Mouse (Mus musculus) bone marrow, adult 2 months (tissue): ENCODE measurements around the gene Slc13a5.

Experiments
- CTCF ChIP-seq: fragments of 200-500 bp; IDR thresholded peaks from 2 replicates; pipeline ENCODE4 v1.5.1; 2011; ENCODE audit warnings: low read length, control low read depth; ENCODE audit not compliant: control insufficient read depth, insufficient read depth
- POLR2A ChIP-seq: fragments of 200-500 bp; IDR thresholded peaks from 2 replicates; pipeline ENCODE4 v1.6.1; 2011; ENCODE audit warnings: low read depth, mild to moderate bottlenecking, control low read depth, low read length, borderline replicate concordance; ENCODE audit not compliant: control insufficient read depth

DNA sequence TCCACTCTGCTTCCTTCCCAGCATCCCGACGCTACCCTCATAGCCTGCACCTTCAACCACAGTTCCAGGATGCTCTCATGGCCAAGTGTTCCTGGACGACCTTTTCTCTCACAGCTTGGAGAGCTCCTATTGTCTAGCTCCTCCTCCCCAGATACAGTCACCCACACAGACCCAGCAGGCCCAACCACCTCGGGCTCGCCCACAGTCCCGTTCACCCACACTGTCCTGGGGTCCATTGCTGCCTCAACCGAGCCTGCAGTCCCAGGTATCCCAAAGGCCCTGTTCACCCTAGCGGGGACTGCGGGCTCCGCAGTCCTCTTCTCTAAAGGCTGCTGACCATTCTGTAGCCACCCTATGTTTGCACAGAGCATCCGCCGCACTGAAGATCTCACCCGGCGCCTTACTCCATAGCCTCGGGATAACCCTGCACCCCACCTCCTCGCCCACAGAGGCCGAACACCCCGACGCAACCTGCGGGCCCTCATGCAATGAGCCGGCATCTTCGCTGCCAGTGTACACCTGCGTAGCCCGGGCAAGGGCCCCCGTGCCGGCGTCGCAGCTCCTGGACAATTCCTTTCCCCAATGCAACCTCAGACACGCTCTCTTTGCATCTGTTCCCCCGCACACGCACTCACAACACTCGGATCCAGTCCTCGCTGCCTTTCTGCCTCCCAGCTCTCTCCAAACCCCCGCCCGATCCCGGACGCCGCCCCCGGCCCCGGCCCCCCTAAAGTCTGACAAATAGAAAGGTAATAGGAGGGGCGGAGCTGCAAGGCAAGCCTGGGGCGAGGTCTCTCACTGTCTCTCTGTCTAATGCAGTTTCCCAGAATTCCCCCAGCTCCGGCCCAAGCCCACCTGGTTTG is 60.5 kb downstream of the Slc13a5 start, which contains the start of gene Gm43951:
- TF ChIP-seq CTCF (no peak), POLR2A (no peak; the same call in 1 of the 2 replicates)
